Mouse (Mus musculus): Measurements from ENCODE around the gene Ddn. TPM values are rescaled to one million over a fixed set of nuclear protein-coding genes. Genes with fewer than 3 reads are reported as not detected.

Ddn gene
- polyA plus RNA-seq, 1 experiment from 2014 or later = 0.65 TPM

DNA sequence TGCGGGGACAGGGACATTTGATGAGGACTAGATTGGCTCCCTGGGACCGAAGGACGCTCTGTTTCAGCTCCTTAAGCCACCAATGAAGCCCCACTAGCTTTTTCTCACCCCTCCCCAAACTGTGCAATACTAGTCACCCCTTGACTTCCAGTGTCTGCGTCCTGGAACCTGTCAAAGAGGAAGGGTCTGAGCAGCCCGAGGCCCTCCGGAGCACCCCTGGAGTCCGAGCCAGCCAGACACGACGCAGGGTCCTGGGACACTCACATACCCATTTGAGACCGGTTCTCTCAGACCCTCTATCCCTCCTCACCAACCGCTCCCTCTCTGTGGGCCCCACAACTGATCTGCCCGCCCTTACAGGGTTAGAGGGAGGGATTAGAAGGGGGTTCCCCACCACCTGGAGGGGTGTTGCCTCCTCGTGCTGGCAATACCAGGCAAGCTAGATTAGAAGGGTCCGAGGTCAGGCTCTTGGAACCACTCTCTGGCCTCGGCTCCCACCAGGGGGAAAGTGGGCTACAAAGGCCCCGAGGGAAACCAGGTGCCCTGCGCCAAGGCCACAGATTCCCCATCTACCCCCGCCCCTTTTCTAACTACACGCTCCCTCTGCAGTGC lies 32.2 kb downstream of the Ddn start:
- Histone ChIP-seq H3K4me3 (peak overlapping the region; percentile 19), H3K4me2 (replicated peaks) (0 out of 2 replicates have a peak overlapping the region, but pooled peaks have one; percentile 46), H3K9ac (0 out of 2 replicates have a peak overlapping the region, but pooled peaks have one; percentile 10), H3K27ac (no peak overlapping the region), H3K4me1 (peaks cover 46% of the 10 kb centered on the region), H3K9me3 (replicated peaks) (no peaks in the 10 kb centered on the region), H3K27me3 (peaks cover 100% of the 10 kb centered on the region), H3K36me3 (no peaks in the 10 kb centered on the region)
- 0 out of 2 replicates have a peak, but pooled peaks have one; percentile 17 for ATAC-seq (ENCODE audit: low FRiP score)
- WGBS = under 1% methylated on average over 19 of the region's 19 CpGs

DNA sequence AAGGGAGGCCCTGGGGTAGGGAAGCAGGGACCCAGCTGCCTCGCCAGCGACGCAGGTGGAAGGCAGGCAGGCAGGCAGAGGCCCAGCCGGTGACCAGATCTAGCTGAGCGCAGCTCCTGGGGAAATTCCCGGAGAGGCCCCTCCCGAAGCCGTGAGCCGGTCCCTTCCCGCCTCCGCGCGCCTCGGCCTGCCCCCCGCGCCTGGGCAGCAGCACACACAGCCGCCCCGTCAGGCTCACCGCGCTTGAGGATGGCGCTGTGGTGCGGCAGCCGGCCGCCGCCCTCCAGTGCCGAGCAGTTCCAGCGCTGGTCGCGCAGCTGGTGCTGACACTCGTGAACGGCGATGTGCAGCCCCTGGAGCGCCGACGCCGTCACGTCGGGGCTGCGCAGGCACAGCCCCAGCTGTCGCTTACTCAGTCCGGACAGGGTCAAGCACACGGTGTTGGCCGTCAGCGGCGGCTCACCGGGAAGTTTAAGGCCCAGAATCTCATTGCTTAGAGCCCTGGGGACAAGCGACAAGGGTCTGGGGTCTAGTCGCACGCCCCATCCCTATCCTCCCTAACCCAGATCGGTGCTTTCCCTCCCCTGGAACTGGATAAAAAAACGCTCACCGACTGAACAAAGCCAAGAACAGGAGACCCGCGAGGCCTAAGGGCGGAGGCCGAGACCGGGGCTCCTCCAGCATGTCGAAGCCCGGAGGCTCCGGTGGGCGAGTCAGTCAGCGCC lies 32.8 kb downstream of the Ddn start:
- Histone ChIP-seq H3K4me1 (peaks cover 46% of the 10 kb centered on the region), H3K36me3 (no peaks in the 10 kb centered on the region), H3K4me2 (replicated peaks) (peak overlapping the region; percentile 46), H3K4me3 (peak overlapping the region; percentile 19), H3K27me3 (peaks cover 100% of the 10 kb centered on the region), H3K9ac (0 out of 2 replicates have a peak overlapping the region, but pooled peaks have one; percentile 10), H3K9me3 (replicated peaks) (no peaks in the 10 kb centered on the region), H3K27ac (no peak overlapping the region)
- peak; percentile 56 for ATAC-seq (ENCODE audit: low FRiP score)
- WGBS = 1% methylated on average over 62 of the region's 62 CpGs

DNA sequence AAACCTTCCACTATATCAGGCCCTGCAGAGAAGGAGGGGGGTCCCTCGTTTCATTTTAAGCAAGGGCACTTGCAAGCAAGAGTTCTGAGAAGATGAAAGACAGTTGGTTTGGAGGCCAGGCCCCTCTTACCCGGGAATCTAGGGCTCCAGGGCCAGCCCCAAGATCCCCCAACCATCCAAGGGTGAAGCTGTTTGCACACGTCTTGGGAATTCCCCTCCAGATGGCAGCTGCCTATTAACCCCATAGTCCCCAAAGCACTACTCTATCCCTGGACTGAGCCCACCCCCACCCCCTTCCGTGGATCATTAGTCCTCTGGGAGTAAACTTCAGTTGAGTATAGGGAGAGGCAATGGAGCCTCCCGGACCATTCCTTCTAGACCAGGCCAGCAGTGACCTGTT lies 33.8 kb downstream of the Ddn start:
- H3K4me2 ChIP-seq (replicated peaks) = no peak overlapping the region
- H3K9ac ChIP-seq = no peak overlapping the region
- H3K9me3 ChIP-seq (replicated peaks) = no peaks in the 10 kb centered on the region
- 3% methylated on average over 5 of the region's 5 CpGs for WGBS
- peaks cover 45% of the 10 kb centered on the region for H3K4me1 ChIP-seq
- H3K36me3 ChIP-seq = no peaks in the 10 kb centered on the region
- H3K27me3 ChIP-seq = peaks cover 100% of the 10 kb centered on the region
- no peak for ATAC-seq (ENCODE audit: low FRiP score)
- H3K27ac ChIP-seq = no peak overlapping the region
- H3K4me3 ChIP-seq = no peak overlapping the region

DNA sequence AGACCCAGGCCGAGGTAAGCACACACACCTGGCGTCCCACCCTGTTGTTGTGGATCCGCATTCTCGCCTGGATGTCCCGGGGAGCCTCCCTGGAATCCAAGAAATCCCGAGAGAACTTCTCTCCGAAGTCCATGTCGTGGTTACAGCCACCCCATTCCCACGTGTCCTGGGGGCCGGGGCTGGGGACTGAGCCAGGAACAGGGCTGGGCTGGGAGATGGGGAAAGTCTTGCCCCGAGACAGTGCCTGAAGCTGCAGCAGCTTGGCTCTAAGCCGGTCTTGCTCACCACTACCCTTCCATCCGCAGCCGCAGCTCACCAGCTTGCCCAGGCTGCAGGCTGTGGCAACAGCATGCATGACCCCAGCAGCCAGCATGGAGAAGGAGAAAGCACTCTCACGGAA lies 35.2 kb downstream of the Ddn start:
- Histone ChIP-seq H3K36me3 (no peaks in the 10 kb centered on the region), H3K4me3 (no peak overlapping the region), H3K4me1 (peaks cover 41% of the 10 kb centered on the region), H3K4me2 (replicated peaks) (no peak overlapping the region), H3K27ac (no peak overlapping the region), H3K27me3 (peaks cover 97% of the 10 kb centered on the region), H3K9me3 (replicated peaks) (no peaks in the 10 kb centered on the region), H3K9ac (no peak overlapping the region)
- no peak for ATAC-seq (ENCODE audit: low FRiP score)
- WGBS = 6% methylated on average over 15 of the region's 15 CpGs

DNA sequence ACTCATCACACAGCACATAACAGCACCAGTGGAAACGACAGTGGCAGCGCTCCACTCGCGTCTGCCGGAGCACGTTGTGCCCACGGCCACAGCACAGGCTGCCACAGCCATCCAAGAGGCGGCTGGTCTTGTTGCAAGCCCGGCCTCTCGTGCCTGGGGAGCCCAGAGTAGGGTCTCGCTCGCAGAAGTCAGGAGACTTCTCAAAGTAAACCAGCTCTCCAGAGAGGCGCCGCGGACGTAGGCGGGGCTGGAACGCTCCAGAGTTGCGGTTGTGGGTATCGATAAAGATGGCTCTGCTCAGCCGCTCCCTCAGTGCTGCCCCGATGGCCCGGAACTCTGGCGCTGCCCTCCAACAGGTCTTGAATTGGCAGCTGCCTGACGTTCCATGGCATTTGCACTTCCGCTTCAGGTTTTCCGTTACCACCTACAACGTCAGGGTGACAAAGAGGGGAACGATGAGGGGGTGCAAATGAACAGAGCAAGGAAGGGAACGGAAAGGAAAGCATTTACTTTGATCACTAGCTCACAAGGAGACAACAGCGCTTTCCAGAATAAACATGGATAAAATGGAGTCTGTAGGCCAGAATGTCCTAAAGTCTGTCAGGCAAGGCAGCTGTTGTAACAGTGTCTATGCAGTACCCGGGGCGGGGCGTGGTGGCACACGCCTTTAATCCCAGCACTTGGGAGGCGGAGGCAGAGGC lies 36.6 kb downstream of the Ddn start:
- ATAC-seq (ENCODE audit: low FRiP score) = no peak
- H3K4me3 ChIP-seq = peak overlapping the region; percentile 17
- H3K4me2 ChIP-seq (replicated peaks) = peak overlapping the region; percentile 42
- 2% methylated on average over 36 of the region's 36 CpGs for WGBS
- H3K4me1 ChIP-seq = peaks cover 32% of the 10 kb centered on the region
- H3K27ac ChIP-seq = no peak overlapping the region
- H3K27me3 ChIP-seq = peaks cover 97% of the 10 kb centered on the region
- H3K36me3 ChIP-seq = no peaks in the 10 kb centered on the region
- no peak overlapping the region; the same call in 1 of the 2 replicates for H3K9ac ChIP-seq
- H3K9me3 ChIP-seq (replicated peaks) = no peaks in the 10 kb centered on the region

GRCm38 (mm10) chr15:98771813-98772425 lies 37.4 kb downstream of the Ddn start:
- no peak for ATAC-seq (ENCODE audit: low FRiP score)
- Histone ChIP-seq H3K36me3 (no peaks in the 10 kb centered on the region), H3K4me2 (replicated peaks) (peak overlapping the region; percentile 42), H3K4me3 (peak overlapping the region; percentile 17; the same call in 1 of the 2 replicates), H3K4me1 (peaks cover 24% of the 10 kb centered on the region), H3K27me3 (peaks cover 91% of the 10 kb centered on the region), H3K27ac (no peak overlapping the region), H3K9me3 (replicated peaks) (no peaks in the 10 kb centered on the region), H3K9ac (no peak overlapping the region)
- 7% methylated on average over 12 of the region's 12 CpGs for WGBS

DNA sequence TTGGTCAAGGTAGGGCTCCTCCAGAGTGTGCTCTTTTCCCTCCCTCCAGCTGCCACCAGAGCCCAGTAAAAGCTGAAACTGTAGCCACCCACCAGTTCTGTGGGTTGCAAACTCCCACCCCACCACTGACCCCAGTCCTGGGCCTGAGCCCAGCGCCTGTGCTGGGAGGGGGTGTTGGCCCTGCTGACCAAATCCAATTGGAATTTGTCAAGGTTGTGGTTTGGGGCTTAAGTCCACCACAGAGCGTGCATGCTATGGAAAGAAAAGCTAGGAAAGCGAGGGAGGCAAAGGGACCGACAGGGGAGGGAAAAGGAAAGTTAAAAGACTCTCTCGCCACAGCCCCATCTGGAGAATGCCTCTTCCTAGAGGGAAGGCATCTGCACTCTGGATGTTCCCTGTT lies 41.0 kb downstream of the Ddn start:
- H3K36me3 ChIP-seq = no peaks in the 10 kb centered on the region
- ATAC-seq (ENCODE audit: low FRiP score) = no peak
- H3K9me3 ChIP-seq (replicated peaks) = no peaks in the 10 kb centered on the region
- no peak overlapping the region for H3K4me2 ChIP-seq (replicated peaks)
- H3K4me1 ChIP-seq = peaks cover 14% of the 10 kb centered on the region
- no peak overlapping the region for H3K4me3 ChIP-seq
- H3K27ac ChIP-seq = no peak overlapping the region
- H3K9ac ChIP-seq = no peak overlapping the region
- 17% methylated on average over 5 of the region's 5 CpGs for WGBS
- H3K27me3 ChIP-seq = peaks cover 82% of the 10 kb centered on the region

- H3K4me1 ChIP-seq = peaks cover 16% of the 10 kb centered on the region
- no peak overlapping the region for H3K4me2 ChIP-seq (replicated peaks)
- H3K36me3 ChIP-seq = no peaks in the 10 kb centered on the region
- H3K9me3 ChIP-seq (replicated peaks) = no peaks in the 10 kb centered on the region
- no peak overlapping the region for H3K4me3 ChIP-seq
- 69% methylated on average over 4 of the region's 4 CpGs for WGBS
- ATAC-seq (ENCODE audit: low FRiP score) = no peak
- H3K27ac ChIP-seq = no peak overlapping the region
- H3K27me3 ChIP-seq = peaks cover 59% of the 10 kb centered on the region
- H3K9ac ChIP-seq = no peak overlapping the region
Measured at GRCm38 (mm10) chr15:98765929-98766328, 43.4 kb downstream of the Ddn start.

DNA sequence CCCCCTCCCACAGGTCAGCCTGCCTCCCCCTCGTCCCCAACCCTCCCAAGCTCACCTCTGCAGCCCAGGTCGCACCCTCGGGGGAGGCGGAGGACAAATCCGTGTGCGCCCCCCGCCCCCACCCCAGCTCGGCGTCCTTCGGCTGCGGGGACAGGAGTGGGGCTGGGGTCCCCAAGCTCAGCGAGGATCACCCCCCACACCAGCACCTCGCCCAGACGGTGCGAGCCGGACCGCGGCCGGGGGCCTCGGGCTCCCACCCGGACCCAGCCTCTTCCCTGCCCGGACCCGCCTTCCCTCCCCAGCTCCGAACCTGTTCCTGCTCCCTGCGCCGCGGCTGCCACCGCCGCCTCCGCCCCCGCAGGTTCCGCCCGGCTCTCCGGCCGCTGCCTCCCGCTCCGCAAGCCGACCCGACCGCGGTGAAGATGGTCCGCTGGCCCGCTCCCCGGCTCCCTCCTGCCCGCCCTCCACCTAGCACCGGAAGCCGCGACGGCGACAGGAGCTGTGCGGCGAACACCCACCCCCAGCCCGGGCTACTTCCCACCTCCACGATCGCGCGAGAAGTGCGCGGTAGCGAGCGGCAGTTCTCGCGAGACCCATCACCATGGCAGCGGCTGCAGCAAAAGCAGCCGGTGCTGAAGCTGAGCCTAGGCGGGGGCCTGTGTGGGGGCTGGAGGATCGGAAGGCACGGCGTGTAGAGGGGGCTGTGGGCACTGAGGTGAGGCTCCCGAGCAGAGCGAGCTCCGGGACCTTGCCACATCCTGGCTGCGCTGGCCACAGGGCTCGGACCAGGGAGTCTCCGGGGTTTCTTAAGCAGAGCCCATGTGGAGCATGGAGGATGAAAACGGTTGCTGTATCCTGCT lies 46.4 kb downstream of the Ddn start, which contains the start of gene Arf3:
TSS of gene Arf3 (minus strand) at position 545 of the 860 bp plus-strand sequence.
- H3K4me3 ChIP-seq = peak within 1 kb of the TSS; percentile 95
- WGBS = under 1% methylated on average over 64 of the region's 76 CpGs
- ATAC-seq (ENCODE audit: low FRiP score) = peak; percentile 94

DNA sequence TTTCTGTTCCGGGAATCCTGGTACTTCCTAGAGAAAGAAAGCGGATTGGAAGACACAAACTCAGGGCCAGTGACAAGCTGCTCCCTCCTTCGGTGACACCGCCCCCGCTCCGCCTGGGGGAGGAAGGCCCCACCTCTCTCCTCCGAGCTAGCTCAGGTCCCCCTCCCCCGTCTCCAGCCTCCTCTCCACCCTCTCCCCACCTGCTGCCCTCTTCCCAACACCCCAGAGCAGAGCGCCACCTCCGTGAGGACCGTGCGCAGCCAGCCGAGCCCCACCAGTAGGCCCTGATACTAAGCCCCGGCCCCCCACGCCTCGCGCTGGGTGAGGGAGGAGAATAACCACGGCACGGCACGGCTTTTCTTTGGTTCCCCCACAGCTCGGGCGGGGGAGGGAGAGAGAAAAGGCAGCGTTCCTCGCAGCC lies 47.1 kb downstream of the Ddn start:
- no peaks in the 10 kb centered on the region for H3K9me3 ChIP-seq (replicated peaks)
- under 1% methylated on average over 23 of the region's 24 CpGs for WGBS
- peak; percentile 75 for ATAC-seq (ENCODE audit: low FRiP score)
- peak overlapping the region; percentile 95 for H3K4me3 ChIP-seq
- peaks cover 29% of the 10 kb centered on the region for H3K27me3 ChIP-seq
- peaks cover 22% of the 10 kb centered on the region for H3K4me1 ChIP-seq
- H3K36me3 ChIP-seq = peaks cover 26% of the 10 kb centered on the region
- H3K9ac ChIP-seq = peak overlapping the region; percentile 93
- H3K4me2 ChIP-seq (replicated peaks) = peak overlapping the region; percentile 74
- H3K27ac ChIP-seq = peak overlapping the region; percentile 92

More for the DNA sequence above, 46.4 kb downstream of the Ddn start, which contains the start of gene Arf3:
- Histone ChIP-seq H3K9ac (peak within 1 kb of the TSS; percentile 93), H3K27me3 (peaks cover 32% of the 10 kb centered on the region), H3K9me3 (replicated peaks) (no peaks in the 10 kb centered on the region), H3K4me1 (peaks cover 22% of the 10 kb centered on the region), H3K4me2 (replicated peaks) (peak within 1 kb of the TSS; percentile 74), H3K36me3 (peaks cover 26% of the 10 kb centered on the region), H3K27ac (peak within 1 kb of the TSS; percentile 92)

- H3K4me3 ChIP-seq = no peak overlapping the region
- no peak for ATAC-seq (ENCODE audit: low FRiP score)
- no peaks in the 10 kb centered on the region for H3K9me3 ChIP-seq (replicated peaks)
- 0 out of 2 replicates have a peak, but pooled peaks cover 19% of the 10 kb centered on the region for H3K36me3 ChIP-seq
- no peak overlapping the region; the same call in 1 of the 2 replicates for H3K9ac ChIP-seq
- WGBS = 84% methylated on average over 2 of the region's 2 CpGs
- no peak overlapping the region for H3K4me2 ChIP-seq (replicated peaks)
- no peaks in the 10 kb centered on the region for H3K4me1 ChIP-seq
- H3K27ac ChIP-seq = no peak overlapping the region
- no peaks in the 10 kb centered on the region for H3K27me3 ChIP-seq
Measured at GRCm38 (mm10) chr15:98754125-98754524, 55.2 kb downstream of the Ddn start.
